Mouse (Mus musculus): ENCODE measurements around the gene Nup50. TPM values are rescaled to one million over a fixed set of nuclear protein-coding genes. Genes with fewer than 3 reads are reported as not detected.
"Not testable (repeated sequence)": the region's sequence is repeated elsewhere in the genome, so short reads cannot be mapped to it uniquely, and the experiment has no call there.

Gene Nup50
- polyA plus RNA-seq (2012; rRNA removed) = 13.3 and 13.7 TPM in 2 replicates

DNA sequence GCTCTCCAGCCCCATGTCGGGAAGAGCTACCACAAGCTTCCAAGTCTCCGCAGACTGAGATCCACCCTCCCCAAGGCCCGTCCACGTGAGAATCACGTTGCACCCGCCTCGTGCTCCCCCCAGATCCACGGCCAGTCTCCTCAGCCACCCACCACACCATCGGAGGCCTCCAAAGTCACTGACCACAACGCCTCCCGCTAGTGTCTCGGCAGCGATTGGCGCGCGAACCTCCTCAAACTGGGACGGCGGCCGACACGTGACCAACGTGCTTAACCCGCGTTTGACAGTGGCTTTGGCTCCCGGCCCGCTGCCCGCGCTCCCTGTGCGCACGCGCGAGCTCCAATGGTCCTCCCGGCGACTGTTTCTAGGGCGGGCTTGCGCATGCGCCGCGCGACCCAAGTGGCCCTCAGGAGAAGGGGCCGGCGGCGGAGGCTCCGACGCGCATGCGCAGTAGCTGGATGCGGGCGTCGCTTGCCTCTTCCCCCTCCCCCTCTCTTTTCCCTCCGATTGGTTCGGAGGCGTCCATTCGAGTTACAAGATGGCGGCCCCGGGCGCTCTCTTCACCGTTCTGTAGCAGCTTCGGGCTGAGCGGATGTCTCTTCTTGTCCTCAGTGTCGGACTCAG is at the start of gene Nup50:
Nup50 (plus strand) TSS at position 528 of the 624 bp plus-strand sequence.
- Histone ChIP-seq H3K27ac (ENCODE audit: insufficient read depth, low read length) (peak within 1 kb of the TSS; percentile 88), H3K4me1 (ENCODE audit: control insufficient read depth, insufficient read depth, low read length) (peaks cover 3% of the 10 kb centered on the region; the same call in 1 of the 2 replicates), H3K4me3 (ENCODE audit: insufficient read depth, low read length) (peak within 1 kb of the TSS; percentile 62)
- TF ChIP-seq CTCF (IDR thresholded peaks at IDR 0.05; ENCODE audit: extremely low read depth, insufficient read depth, low read length) (no peak), POLR2A (IDR thresholded peaks at IDR 0.05; ENCODE audit: extremely low read depth, insufficient read depth, low read length) (peak; percentile 72; the same call in 1 of the 2 replicates)

- TF ChIP-seq CTCF (IDR thresholded peaks at IDR 0.05; ENCODE audit: extremely low read depth, insufficient read depth, low read length) (no peak), POLR2A (IDR thresholded peaks at IDR 0.05; ENCODE audit: extremely low read depth, insufficient read depth, low read length) (no peak)
Observed at GRCm38 (mm10) chr15:84873867-84874266, 49.3 kb upstream of the Nup50 start.

GRCm38 (mm10) chr15:84877029-84877815 is 46.0 kb upstream of the Nup50 start:
- Histone ChIP-seq H3K4me1 (ENCODE audit: control insufficient read depth, insufficient read depth, low read length) (0 out of 2 replicates have a peak, but pooled peaks cover 1% of the 10 kb centered on the region), H3K27ac (ENCODE audit: insufficient read depth, low read length) (no peak overlapping the region), H3K4me3 (ENCODE audit: insufficient read depth, low read length) (no peak overlapping the region)
- TF ChIP-seq CTCF (IDR thresholded peaks at IDR 0.05; ENCODE audit: extremely low read depth, insufficient read depth, low read length) = no peak
- no peak for TF ChIP-seq POLR2A (IDR thresholded peaks at IDR 0.05; ENCODE audit: extremely low read depth, insufficient read depth, low read length)

More at GRCm38 (mm10) chr15:84873867-84874266, 49.3 kb upstream of the Nup50 start:
- H3K4me3 ChIP-seq (ENCODE audit: insufficient read depth, low read length) = no peak overlapping the region
- 0 out of 2 replicates have a peak, but pooled peaks cover 1% of the 10 kb centered on the region for H3K4me1 ChIP-seq (ENCODE audit: control insufficient read depth, insufficient read depth, low read length)
- no peak overlapping the region for H3K27ac ChIP-seq (ENCODE audit: insufficient read depth, low read length)

GRCm38 (mm10) chr15:84888066-84888465 is 35.1 kb upstream of the Nup50 start:
- Histone ChIP-seq H3K27ac (ENCODE audit: insufficient read depth, low read length) (no peak overlapping the region), H3K4me1 (ENCODE audit: control insufficient read depth, insufficient read depth, low read length) (no peaks in the 10 kb centered on the region), H3K4me3 (ENCODE audit: insufficient read depth, low read length) (no peak overlapping the region)
- no peak for TF ChIP-seq CTCF (IDR thresholded peaks at IDR 0.05; ENCODE audit: extremely low read depth, insufficient read depth, low read length)
- TF ChIP-seq POLR2A (IDR thresholded peaks at IDR 0.05; ENCODE audit: extremely low read depth, insufficient read depth, low read length) = no peak

DNA sequence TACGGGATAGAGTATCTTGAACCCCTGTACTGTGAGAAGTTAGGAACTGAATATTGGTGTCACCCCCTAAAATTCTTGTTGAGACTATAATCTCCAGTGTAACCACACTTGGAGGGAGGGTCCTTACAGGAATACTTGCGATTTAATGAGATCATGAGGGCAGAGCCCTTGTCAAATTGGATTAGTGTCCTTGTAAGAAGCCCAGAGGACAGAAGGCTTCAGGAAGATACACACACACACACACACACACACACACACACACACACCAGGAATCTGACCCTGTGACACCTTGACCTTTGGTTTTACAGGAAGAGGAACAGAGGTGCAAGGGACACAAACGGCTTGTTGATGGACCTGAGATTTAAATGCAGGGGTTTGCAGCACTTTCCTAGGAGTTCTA is 32.0 kb upstream of the Nup50 start:
- Histone ChIP-seq H3K4me1 (ENCODE audit: control insufficient read depth, insufficient read depth, low read length) (no peaks in the 10 kb centered on the region), H3K4me3 (ENCODE audit: insufficient read depth, low read length) (no peak overlapping the region), H3K27ac (ENCODE audit: insufficient read depth, low read length) (no peak overlapping the region)
- TF ChIP-seq CTCF (IDR thresholded peaks at IDR 0.05; ENCODE audit: extremely low read depth, insufficient read depth, low read length) (no peak), POLR2A (IDR thresholded peaks at IDR 0.05; ENCODE audit: extremely low read depth, insufficient read depth, low read length) (no peak)

GRCm38 (mm10) chr15:84891658-84892057 is 31.6 kb upstream of the Nup50 start:
- Histone ChIP-seq H3K27ac (ENCODE audit: insufficient read depth, low read length) (no peak overlapping the region), H3K4me1 (ENCODE audit: control insufficient read depth, insufficient read depth, low read length) (no peaks in the 10 kb centered on the region), H3K4me3 (ENCODE audit: insufficient read depth, low read length) (no peak overlapping the region)
- TF ChIP-seq CTCF (IDR thresholded peaks at IDR 0.05; ENCODE audit: extremely low read depth, insufficient read depth, low read length) (peak; percentile 88), POLR2A (IDR thresholded peaks at IDR 0.05; ENCODE audit: extremely low read depth, insufficient read depth, low read length) (no peak)

DNA sequence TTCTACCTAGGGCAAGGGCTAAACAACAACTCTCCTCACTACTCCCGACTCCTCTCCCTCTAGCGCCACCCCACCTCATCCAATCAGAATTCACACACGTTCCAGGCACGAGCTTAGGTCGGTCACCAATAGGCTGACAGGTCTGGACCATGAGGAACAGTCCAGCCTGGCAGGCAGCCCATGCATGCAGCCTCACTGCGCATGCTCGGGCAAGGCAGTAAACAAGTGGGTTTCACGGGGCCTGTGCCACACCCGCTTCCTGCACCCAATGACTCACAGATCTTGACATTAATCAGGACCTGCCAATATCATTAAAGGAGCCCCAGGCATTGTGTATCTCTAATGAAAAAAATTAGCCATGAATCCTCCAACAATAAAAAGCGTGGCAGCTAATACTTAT is 27.0 kb upstream of the Nup50 start:
- H3K27ac ChIP-seq (ENCODE audit: insufficient read depth, low read length); H3K4me1 ChIP-seq (ENCODE audit: control insufficient read depth, insufficient read depth, low read length); H3K4me3 ChIP-seq (ENCODE audit: insufficient read depth, low read length): not testable (repeated sequence)

DNA sequence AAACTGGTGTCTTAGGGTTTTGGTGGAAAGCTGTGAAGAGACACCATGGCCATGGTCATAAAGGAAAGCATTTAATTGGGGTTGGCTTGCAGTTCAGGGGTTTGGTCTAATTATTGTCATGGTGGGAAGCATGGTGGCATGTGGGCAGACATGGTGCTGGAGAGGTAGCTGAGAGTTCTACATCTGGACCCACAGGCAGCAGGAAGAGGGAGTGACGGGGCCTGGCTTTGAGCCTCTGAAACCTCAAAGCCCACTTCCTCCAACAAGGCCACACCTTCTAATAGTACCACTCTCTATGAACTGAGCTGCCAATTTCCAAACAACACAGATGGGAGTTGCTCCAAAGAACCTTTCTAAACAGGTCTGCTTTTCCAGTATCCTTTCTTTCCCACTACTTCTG is 26.5 kb upstream of the Nup50 start:
- Histone ChIP-seq H3K4me1 (ENCODE audit: control insufficient read depth, insufficient read depth, low read length) (no peaks in the 10 kb centered on the region), H3K4me3 (ENCODE audit: insufficient read depth, low read length) (no peak overlapping the region)
- no peak for TF ChIP-seq POLR2A (IDR thresholded peaks at IDR 0.05; ENCODE audit: extremely low read depth, insufficient read depth, low read length)
- TF ChIP-seq CTCF (IDR thresholded peaks at IDR 0.05; ENCODE audit: extremely low read depth, insufficient read depth, low read length) = no peak

GRCm38 (mm10) chr15:84898077-84898476 is 25.1 kb upstream of the Nup50 start:
- no peaks in the 10 kb centered on the region for H3K4me1 ChIP-seq (ENCODE audit: control insufficient read depth, insufficient read depth, low read length)
- TF ChIP-seq POLR2A (IDR thresholded peaks at IDR 0.05; ENCODE audit: extremely low read depth, insufficient read depth, low read length) (no peak), CTCF (IDR thresholded peaks at IDR 0.05; ENCODE audit: extremely low read depth, insufficient read depth, low read length) (no peak)
- no peak overlapping the region for H3K27ac ChIP-seq (ENCODE audit: insufficient read depth, low read length)
- H3K4me3 ChIP-seq (ENCODE audit: insufficient read depth, low read length) = no peak overlapping the region

More for the DNA sequence above, 26.5 kb upstream of the Nup50 start:
- no peak overlapping the region for H3K27ac ChIP-seq (ENCODE audit: insufficient read depth, low read length)
